Mouse (Mus musculus) thymus, postnatal 0 days (tissue): ENCODE measurements at regions not wholly inside any gene's neighbourhood (a gene's known extent, or its start where the extent isn't known, plus 50 kb on each side); places are given as distances from the start of the nearest gene placed in this dataset.

ENCODE experiments used
- DNase-seq: peaks from one replicate; pipeline ENCODE4 v3.0.0-alpha.2; 2015; ENCODE audit warnings: low spot score

DNA sequence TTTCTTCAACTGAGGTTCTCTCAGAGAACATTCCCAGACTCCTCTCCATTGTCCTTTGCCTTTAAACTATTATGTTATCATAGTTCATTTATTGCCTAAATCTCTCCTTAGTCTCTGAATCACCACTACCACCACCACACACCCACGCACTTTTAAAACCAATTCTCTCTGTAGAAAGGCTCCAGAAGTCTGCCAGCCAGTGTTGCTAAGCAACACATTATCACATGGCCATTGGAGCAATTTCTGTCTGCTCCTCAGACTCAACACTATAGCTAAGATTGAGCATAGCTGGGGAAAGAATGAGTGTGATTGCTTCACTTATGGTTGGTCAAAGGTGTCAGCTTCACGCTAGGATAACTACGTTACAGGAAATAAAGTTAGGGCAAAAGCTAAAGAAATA, 59.3 kb downstream of the Trap1a start:
- DNase-seq: no peak

DNA sequence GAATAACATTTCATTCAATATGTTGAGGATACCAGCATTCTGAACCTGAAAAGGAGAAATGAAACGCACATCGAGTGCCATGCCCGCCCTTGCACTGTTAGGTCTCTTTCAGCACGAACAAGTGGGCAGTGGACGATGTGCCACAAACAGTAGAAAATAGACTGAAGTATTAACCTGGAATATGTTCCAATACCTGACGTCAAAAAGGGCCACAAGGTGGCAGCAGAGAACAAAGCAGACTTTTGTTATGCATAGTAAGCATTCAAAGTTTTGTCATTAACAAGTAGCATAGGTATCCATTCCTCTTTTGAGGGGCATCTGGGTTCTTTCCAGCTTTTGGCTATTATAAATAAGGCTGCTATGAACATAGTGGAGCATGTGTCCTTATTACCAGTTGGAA, 63.5 kb upstream of the D330045A20Rik start:
- DNase-seq: peak; percentile 36

DNA sequence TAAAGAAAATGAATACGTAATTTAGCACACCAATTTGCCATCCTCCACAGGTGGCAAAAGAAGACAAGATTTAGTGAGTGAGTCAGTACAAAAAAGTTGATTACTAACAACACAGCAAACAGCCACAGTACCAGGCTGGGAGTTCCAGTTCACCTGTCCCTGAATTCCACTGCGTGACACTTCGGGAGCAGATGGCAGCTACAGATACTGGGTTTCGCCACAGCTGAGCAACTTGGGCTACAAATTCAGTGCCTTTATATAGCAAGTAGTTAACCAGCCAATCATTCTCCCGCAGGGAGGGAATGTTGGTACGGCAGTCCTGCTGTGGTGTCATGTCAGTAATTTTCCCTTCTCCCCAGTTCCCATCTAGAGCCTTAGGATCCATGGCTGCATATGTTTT, 60.3 kb upstream of the D330045A20Rik start:
- no peak for DNase-seq

DNA sequence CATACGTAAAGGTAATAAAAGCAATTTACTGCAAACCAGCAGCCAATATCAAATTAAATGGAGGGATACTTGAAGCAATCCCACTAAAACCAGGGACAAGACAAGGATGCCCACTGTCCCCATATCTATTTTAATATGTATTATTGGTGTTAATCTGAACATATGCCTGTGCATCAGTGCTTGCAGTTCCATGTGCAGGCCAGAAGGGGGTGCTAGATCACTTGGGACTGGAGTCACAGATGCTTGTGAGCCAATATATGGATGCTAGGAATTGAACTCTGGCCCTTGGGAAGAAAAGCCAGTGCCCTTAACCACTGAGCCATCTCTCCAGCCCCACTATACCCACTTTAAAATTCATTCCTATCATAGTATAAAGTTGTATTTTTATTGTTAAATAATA, 55.9 kb upstream of the D330045A20Rik start:
- no peak for DNase-seq
